Mouse (Mus musculus) retina, embryonic 14.5 days (tissue): ENCODE data around the gene Heyl.
"Not testable (repeated sequence)": the region's sequence is repeated elsewhere in the genome, so short reads cannot be mapped to it uniquely, and the experiment has no call there.

ENCODE experiments used
- DNase-seq: peaks from one replicate; pipeline ENCODE4 v3.0.0-alpha.2; 2015; ENCODE audit warnings: low spot score

Heyl gene

DNA sequence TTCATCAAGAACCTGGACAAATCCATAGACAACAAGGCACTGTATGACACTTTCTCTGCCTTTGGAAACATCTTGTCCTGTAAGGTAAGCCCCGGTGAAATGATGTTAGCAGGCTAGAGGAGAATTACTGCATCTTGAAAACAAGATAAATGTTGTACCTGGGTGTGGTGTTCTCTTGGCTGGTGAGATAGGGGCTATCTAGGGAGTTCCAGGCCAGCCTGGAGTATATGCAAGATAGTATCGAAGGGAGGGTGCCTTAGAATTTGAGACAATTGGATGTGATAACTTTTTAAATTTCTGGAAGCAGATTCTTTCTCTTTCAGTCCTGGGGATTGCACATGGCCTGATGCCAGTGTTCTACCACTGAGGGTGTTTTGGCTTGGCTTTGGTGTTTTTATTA lies 53.4 kb downstream of the Heyl start:
- no peak for DNase-seq

DNA sequence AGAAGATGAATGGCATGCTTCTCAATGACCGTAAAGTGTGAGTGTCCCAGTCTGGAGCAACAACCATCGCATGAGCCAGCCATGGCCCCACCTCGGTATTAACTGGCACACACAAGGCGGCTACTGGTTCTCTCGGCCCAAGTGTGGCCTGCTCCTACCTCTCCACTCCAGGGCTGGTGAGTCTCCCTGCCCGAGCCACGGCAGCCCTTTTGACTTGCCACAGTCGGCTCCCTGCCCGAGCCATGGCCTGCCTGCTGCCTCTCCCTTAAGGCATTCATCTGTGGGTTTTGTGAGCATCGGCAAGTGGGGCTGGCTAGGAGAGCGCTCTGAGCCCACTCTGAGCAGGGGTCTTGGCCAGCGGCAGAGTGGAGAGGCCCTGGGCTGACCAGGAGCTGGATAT lies 55.7 kb downstream of the Heyl start:
- DNase-seq = no peak

DNA sequence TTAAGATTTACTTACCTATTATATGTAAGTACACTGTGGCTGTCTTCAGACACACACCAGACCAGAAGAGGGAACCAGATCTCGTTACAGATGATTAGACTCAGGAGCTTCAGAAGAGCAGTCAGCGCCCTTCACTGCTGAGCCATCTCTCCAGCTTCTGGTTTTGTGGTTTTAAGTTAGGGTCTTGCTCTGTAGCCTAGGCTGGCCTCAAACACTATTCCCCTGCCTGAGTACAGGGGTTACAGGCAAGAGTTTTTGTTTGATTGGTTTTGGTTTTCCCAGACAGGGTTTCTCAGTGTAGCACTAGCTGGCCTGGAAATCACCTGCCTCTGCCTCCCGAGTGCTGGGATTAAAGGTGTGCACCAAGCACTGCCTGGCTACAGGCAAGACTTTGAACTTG lies 59.0 kb downstream of the Heyl start:
- no peak for DNase-seq

DNA sequence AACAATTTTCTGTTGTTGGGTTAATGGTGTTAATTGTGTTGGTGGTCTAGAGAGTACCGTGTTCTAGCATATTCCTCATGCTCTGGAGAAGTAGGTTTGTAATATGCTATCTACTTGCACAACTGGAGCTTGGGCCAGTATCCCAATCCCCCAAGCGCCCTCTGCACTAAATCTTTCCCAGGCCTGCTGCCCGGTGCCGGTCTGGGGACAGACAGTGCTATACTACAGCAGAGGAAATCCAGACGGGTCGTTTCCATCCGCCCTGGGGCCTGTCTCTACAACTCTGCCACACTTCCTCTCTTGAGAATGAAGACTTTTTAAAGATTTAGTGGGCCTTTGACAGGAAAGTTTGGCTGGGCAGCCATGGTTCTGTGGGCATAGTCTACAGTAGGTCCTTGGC lies 59.6 kb downstream of the Heyl start:
- DNase-seq = no peak

DNA sequence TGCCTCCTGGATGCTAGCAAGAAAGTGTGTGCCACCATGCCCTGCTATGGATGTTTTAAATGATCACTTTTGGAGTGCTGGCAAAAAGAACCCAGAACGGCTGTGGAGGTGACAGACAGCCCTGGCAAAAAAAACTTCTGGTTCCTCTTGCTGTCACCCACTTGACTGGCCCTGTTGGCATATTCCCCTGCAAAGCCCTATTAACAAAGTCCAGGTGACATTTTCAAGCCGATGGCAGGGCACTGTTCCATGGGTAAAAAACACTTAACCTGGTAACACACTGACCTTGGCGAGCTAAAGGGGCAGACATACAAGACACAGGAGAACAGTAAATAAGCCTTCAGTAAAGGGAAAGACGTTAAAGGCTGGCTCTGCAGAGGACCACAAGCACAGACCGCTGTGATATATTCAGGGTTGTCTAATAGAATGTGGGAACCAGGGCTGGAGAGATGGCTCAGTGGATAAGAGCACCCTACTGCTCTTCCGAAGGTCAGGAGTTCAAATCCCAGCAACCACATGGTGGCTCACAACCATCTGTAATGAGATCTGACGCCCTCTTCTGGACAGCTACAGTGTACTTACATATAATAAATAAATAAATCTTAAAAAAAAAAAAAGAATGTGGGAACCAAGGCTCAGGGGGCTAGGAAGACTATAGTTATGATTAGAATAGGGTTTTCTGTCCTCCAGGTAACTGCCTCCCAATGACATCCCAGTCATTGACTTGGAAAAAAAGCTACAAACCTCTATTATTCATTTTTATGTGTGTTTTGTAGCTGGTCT lies 60.5 kb downstream of the Heyl start:
- DNase-seq = no peak

DNA sequence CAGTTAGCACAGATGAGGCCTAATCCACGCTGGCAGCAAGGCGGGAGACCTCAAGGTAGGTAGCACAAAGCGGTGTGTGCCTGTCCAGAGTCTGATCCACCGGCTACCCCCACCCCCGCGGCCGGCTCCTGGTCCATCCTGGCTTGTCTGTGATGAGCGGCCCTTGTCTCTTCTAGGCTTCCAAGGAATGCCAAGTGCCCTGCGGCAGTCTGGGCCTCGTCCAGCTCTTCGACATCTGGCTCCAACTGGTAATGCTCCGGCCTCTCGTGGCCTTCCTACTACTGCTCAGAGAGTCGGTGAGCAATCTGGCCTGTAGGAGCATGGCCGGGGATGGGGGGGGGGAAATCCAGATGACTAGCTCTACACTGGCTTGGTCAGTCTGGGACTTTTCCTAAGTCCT lies 61.7 kb downstream of the Heyl start:
- not testable (repeated sequence) for DNase-seq

DNA sequence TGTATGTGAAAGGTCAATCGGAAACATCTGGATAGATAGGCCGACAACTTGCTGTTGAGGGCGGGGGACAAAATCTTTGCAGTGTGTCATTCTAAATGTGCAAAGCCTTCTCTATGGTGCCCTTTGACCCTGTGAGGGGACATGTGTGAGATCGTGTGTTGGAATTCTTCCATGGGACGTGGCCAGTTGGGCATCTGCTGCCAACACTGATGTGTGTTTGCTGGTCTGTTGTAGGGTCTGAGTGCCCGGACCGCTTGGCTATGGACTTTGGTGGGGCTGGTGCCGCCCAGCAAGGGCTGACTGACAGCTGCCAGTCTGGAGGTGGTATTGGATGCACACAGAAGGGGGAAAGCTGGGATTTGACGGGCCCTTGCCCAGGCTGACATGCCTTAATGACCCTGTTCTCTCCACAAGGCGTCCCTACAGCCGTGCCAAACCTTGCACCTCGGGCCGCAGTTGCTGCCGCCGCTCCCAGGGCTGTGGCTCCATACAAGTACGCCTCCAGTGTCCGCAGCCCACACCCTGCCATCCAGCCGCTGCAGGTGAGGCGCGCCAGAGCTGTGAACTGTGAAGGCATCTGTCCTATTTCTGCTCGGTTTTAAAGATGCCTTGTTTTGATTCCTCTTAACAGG lies 62.3 kb downstream of the Heyl start:
- no peak for DNase-seq

DNA sequence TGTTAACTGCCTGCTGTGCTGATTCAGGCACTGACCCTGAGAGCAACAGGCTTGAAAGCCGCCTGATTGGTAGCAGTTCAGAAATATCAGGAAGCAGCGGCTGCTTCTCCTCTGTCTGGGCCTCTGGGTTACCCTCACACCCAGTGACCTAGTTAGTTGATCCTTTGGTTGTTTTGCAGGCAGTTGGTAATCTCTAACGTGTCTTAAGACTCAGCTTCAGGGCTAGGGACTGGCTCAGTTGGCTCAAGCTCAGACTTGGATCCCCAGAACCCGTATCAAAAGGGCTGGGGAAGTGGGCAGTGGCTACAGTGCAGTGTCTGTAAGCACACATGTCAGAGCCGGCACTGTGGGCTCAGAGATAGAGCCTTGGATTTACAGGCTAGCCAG lies 62.8 kb downstream of the Heyl start:
- no peak for DNase-seq

DNA sequence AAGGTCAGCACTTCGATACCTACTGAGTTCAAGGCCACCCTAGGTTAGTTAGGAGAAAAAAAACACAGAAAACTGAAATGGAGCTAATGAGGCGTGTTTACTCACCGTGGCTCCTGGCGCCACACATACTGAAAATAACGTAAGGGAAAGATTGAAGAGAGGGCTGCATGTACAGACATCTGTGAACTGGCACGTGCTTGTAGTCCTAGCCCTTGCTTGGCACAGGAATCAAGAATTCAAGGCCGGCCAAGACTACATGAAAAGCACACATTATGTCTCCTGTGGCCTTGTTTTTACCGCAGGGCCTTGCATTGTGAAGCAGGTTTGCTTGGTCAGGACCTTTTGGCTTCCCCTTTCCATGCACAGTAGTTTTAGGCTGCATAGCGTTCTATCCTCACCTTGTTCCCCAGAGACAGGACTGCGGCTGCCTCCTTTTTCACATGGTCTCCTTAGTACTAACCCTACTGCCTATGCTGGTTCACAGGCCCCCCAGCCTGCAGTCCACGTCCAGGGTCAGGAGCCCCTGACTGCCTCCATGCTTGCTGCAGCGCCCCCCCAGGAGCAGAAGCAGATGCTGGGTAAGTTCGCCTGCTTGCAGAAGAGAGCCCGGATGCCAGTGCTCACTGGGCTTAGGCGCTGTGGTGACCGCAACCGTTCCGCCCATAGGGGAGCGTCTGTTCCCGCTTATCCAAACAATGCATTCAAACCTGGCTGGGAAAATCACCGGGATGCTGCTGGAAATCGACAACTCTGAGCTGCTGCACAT lies 64.0 kb downstream of the Heyl start:
- DNase-seq = no peak

DNA sequence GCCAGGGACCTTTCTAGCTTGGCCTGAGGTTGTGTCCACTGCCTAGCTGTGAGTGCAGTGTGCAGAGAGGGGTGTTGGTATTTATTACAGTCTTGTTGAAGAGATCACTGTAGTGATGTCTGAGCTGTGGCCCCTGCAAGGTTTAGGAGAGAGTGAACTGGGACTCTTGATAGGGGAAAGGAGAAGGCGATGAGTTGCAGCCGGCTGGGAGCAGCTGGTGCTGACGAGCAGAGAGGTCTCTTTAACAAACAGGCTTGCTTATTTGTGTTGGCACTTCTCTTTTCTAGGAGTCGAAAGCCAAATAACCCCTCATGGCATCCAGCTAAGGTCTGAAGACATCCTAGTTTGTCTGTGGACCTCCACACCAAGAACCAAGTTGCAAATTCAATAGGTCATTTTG lies 64.9 kb downstream of the Heyl start:
- no peak for DNase-seq

DNA sequence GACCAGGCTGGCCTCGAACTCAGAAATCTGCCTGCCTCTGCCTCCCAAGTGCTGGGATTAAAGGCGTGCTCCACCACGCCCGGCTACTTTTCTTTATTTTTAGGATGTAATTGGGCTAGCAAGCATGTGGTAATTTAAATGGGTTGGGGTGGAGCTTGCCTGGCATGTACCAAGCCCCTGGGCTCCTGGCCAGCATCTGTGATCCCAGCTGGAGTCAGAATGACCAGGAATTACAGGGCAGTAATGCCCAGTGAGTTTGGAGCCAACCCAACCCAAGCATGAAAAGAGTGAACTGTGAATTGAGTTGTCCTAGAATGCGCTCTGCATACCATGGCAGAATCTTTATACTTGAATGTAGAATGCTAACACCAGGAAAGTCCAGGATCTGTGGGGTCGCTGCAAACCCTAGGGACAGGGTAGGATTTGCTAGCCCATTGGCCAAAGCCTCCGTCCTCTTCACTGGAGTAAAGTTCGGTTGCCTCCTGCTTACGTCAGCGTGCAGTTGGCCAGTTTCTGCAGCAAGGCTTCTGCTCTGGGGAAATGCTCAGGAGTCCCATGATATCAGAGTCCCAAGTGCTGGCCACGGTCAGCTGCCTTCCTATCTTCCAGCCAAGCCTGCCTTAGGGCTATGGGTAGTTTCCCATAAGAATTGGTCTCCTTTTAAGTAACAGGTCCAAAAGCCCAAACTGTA lies 65.8 kb downstream of the Heyl start:
- no peak for DNase-seq
